Mouse (Mus musculus) heart, postnatal 0 days (tissue): Measurements from ENCODE around the gene Tssk6.

Experiments used
- CTCF ChIP-seq: IDR thresholded peaks from 2 replicates; pipeline ENCODE4 v1.5.1; 2016; ENCODE audit warnings: antibody characterized with exemption, control low read depth, low read depth
- EP300 ChIP-seq: IDR thresholded peaks from 2 replicates; pipeline ENCODE4 v1.6.1; 2016; ENCODE audit warnings: antibody characterized with exemption, low read depth

DNA sequence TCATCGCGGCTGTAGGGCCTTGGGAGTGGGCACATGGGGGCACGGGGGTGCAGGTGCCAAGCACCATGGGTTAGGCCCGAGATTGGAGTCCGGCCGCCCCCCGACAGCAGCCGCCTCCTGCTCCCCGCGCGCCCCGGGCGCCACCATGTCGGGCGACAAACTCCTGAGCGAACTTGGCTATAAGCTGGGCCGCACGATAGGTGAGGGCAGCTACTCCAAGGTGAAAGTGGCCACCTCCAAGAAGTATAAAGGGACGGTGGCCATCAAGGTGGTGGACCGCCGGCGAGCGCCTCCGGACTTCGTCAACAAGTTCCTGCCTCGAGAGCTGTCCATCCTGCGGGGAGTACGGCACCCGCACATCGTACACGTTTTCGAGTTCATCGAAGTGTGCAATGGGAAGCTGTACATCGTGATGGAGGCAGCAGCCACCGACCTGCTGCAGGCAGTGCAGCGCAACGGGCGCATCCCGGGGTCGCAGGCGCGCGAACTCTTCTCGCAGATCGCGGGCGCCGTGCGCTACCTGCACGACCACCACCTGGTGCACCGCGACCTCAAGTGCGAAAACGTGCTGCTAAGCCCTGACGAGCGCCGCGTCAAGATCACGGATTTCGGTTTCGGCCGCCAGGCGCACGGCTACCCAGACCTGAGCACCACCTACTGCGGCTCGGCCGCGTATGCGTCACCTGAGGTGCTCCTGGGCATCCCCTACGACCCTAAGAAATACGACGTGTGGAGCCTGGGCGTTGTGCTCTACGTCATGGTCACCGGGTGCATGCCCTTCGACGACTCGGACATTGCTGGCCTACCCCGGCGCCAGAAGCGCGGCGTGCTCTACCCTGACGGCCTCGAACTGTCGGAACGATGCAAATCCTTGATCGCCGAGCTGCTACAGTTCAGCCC, at the start of gene Tssk6, which contains the start of the genes Ndufa13 and Yjefn3:
- no peak for TF ChIP-seq CTCF
- 0 out of 2 replicates have a peak, but pooled peaks have one; percentile 24 for TF ChIP-seq EP300
